Mouse (Mus musculus) lung, embryonic 15.5 days (tissue): Measurements from ENCODE around the gene Itm2b. TPM values are rescaled to one million over a fixed set of nuclear protein-coding genes. Genes with fewer than 3 reads are reported as not detected.
A peak's percentile ranks its signal among the peaks of the same experiment; 100 is the strongest.

Experiments
- ATAC-seq: fragments of 200-750 bp; cut with Nextera tagmentation; 2 replicates; pipeline ENCODE4 v1.8.0; 2017; ENCODE audit warnings: moderate number of reproducible peaks, borderline replicate concordance; ENCODE audit not compliant: low FRiP score, low TSS enrichment; ENCODE audit errors: extremely low read depth
- H3K27ac ChIP-seq: fragments of 300-500 bp; sonication (generic); 2 replicates; pipeline ENCODE4 v1.5.1; 2015; ENCODE audit warnings: moderate library complexity, mild to moderate bottlenecking, inconsistent platforms
- H3K27me3 ChIP-seq: fragments of 300-500 bp; sonication (generic); 2 replicates; pipeline ENCODE4 v1.6.1; 2015; ENCODE audit warnings: inconsistent platforms
- H3K36me3 ChIP-seq: fragments of 300-500 bp; sonication (generic); 2 replicates; pipeline ENCODE4 v1.6.1; 2015; ENCODE audit warnings: inconsistent platforms
- H3K4me1 ChIP-seq: fragments of 300-500 bp; sonication (generic); 2 replicates; pipeline ENCODE4 v1.6.1; 2015; ENCODE audit warnings: inconsistent platforms
- H3K4me2 ChIP-seq: fragments of 300-500 bp; sonication (generic); 2 replicates; pipeline ENCODE4 v1.6.1; 2015; ENCODE audit warnings: inconsistent platforms, mild to moderate bottlenecking, moderate library complexity
- H3K4me3 ChIP-seq: fragments of 300-500 bp; sonication (generic); 2 replicates; pipeline ENCODE4 v1.5.1; 2015; ENCODE audit warnings: mild to moderate bottlenecking, inconsistent platforms
- H3K9ac ChIP-seq: fragments of 300-500 bp; sonication (generic); 2 replicates; pipeline ENCODE4 v1.6.1; 2015; ENCODE audit warnings: inconsistent platforms
- H3K9me3 ChIP-seq: fragments of 300-500 bp; sonication (generic); 2 replicates; pipeline ENCODE4 v1.6.1; 2016; ENCODE audit warnings: inconsistent platforms
- WGBS: fragments of 180-500 bp; shearing (Covaris S2); methylation state at CpG from one replicate; pipeline ENCODE4 v1.1.7; 2015; 5-methylcytosine and 5-hydroxymethylcytosine counted together
- polyA plus RNA-seq: library from polyadenylated mRNA; unstranded; fragments of >200 nt; fragmentation: Nextera tagmentation; extraction: Ambion mirVana; gene quantifications from 2 replicates; pipeline ENCODE4 v1.2.1, GENCODE M21; 2015

Gene Itm2b
- polyA plus RNA-seq, 1 experiment from 2014 or later, result 873 TPM

DNA sequence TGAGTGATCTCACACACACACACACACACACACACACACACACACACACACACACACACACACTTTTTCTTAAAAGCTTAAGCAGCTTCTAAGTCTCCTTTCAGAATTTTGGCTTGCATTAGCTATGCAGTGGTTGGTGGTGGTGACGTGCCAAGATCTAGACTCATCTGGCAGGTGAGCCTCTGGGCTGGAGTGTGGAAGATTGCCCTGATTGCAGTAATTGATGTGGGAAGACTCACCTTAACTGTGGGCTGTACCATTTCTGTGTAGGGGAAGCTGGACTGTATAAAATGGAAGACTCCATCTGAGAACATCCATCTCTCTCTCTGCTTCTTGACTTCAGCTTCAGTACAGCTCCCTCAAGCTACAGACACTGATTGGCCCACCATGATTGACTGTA, 6.4 kb upstream of the Itm2b start:
- peaks cover 28% of the 10 kb centered on the region for H3K4me1 ChIP-seq
- H3K4me3 ChIP-seq, result no peak overlapping the region
- H3K4me2 ChIP-seq, result no peak overlapping the region
- no peak overlapping the region for H3K9ac ChIP-seq
- H3K36me3 ChIP-seq, result no peaks in the 10 kb centered on the region
- no peak overlapping the region for H3K27ac ChIP-seq
- H3K9me3 ChIP-seq, result no peaks in the 10 kb centered on the region
- H3K27me3 ChIP-seq, result no peaks in the 10 kb centered on the region
- 95% methylated on average over 1 of the region's 1 CpGs for WGBS
- ATAC-seq, result no peak

DNA sequence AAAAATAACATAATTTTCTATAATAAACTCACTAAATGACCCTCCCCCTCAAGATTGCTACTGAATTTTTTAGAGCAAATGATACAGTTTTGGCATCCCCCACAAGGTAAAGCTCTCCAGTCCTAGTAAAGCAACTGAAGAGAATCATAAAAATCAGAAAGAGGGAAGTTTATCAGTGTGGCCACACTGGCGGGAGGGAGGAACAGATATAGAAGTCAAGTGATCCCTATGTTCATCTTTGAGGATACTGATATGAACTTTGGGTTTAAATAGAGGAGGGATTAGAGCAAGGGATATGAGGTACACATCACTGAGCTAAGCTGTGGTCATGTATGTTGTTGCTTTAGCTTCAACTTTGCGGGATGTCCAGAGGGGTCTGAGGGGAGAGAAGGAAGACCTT, 5.1 kb upstream of the Itm2b start:
- no peaks in the 10 kb centered on the region for H3K27me3 ChIP-seq
- no peak overlapping the region for H3K9ac ChIP-seq
- H3K4me1 ChIP-seq, result peaks cover 36% of the 10 kb centered on the region
- no peak overlapping the region for H3K4me2 ChIP-seq
- no peak overlapping the region for H3K4me3 ChIP-seq
- WGBS, result 77% methylated on average over 2 of the region's 2 CpGs
- ATAC-seq, result no peak
- H3K9me3 ChIP-seq, result no peaks in the 10 kb centered on the region
- H3K36me3 ChIP-seq, result no peaks in the 10 kb centered on the region
- H3K27ac ChIP-seq, result no peak overlapping the region

DNA sequence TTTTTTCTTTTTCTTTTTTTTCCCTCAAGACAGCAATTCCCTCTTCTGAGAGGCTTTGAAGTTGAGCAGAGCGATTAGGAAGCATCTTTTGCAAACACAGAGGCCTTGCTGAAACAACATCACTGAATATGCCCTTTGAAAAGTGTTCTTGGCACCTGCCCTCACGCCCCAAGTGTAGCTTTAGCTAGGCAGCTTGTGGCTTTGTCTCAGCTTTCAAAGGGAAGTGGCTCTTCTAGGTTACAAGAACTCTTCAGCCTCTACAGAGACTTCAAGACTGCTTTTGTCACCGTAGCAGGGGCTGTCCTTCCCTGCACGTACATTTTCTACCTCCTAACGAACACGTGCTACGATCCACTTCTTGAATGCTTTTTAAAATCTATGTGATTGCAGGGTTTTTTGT, 4.0 kb upstream of the Itm2b start:
- Histone ChIP-seq H3K4me2 (peak overlapping the region; percentile 29; the same call in 1 of the 2 replicates), H3K9me3 (no peaks in the 10 kb centered on the region), H3K27ac (peak overlapping the region; percentile 95), H3K4me3 (no peak overlapping the region), H3K27me3 (no peaks in the 10 kb centered on the region), H3K36me3 (no peaks in the 10 kb centered on the region), H3K4me1 (peaks cover 28% of the 10 kb centered on the region), H3K9ac (no peak overlapping the region)
- ATAC-seq, result peak; percentile 19; the same call in 1 of the 2 replicates
- 45% methylated on average over 7 of the region's 7 CpGs for WGBS

DNA sequence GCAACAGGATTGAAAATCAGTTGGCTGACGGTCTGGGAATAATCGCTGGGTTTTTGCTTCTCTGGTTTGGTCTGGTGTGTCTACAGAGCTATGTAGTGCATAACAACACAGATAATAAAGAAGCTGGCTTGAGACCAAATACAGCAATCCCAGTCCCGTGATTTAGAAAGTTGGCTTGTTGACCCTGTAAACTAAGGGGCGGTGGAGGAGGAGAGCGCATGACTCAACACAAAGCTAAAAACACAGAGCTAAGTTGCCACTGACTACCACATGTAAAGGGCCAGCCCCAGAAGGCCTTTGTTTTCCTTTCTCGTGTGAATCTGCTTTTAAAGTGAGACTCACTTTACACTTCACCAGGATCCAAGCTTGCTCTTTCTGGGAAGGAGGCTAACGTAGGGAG, 3.5 kb upstream of the Itm2b start:
- 18% methylated on average over 7 of the region's 7 CpGs for WGBS
- Histone ChIP-seq H3K4me1 (peaks cover 30% of the 10 kb centered on the region), H3K9me3 (no peaks in the 10 kb centered on the region), H3K9ac (no peak overlapping the region), H3K36me3 (no peaks in the 10 kb centered on the region), H3K27ac (peak overlapping the region; percentile 95), H3K27me3 (no peaks in the 10 kb centered on the region), H3K4me3 (no peak overlapping the region), H3K4me2 (peak overlapping the region; percentile 29; the same call in 1 of the 2 replicates)
- ATAC-seq, result peak; percentile 15; the same call in 1 of the 2 replicates

DNA sequence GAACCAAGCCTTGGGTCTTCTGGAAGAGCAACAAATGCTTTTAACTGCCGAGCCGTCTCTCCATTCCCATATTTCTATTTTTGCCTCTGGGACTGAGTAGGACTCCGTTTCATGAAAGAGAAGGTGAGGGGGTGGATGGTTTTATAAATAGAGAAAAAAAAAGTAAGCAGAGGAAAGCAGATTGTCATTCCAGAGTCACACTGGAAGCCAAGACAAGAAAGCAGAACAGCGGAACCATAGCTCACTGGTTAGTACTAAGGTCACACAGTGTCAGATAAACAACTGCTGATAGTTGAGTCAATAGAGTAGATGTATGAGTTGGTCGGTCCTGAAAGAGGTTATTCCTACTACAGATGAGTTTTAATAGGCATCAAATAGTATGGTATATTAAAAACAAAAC, 1.4 kb upstream of the Itm2b start:
- Histone ChIP-seq H3K4me3 (no peak overlapping the region), H3K9me3 (no peaks in the 10 kb centered on the region), H3K4me2 (no peak overlapping the region), H3K36me3 (no peaks in the 10 kb centered on the region), H3K27me3 (no peaks in the 10 kb centered on the region), H3K9ac (no peak overlapping the region), H3K4me1 (peaks cover 51% of the 10 kb centered on the region), H3K27ac (no peak overlapping the region)
- WGBS, result 68% methylated on average over 5 of the region's 5 CpGs
- no peak for ATAC-seq

DNA sequence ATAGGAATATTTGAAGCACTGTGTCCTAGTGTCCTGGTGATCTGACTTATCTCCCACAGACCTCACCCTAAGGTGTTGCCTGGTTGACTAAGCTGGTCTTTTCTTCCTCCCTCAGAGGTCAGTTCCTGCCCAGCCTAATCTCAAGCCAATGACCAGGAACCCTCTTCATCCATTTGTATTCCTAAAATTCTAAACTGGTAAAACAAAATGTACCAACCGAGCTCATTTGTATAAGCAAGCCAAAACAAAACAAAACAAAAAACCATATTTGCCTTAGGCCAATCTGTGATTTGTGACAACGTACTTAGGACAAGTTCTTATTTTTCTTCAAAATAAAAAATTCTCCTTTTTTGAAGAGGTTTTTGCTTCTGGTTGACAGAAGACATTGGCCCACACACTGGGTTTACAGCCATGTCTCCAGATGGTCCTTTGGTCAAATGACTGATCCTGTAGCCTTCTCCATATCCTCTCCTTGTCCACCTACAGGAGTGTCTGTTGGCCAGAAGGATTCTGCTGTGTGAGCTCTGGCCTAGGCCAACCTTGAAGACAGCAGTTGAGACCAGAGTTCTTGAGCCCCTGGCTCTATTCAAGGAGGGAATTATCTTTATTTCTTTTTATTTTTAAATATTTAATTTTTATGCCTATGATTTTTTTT, 758 bp upstream of the Itm2b start:
- Histone ChIP-seq H3K9me3 (no peaks in the 10 kb centered on the region), H3K4me3 (peak overlapping the region; percentile 74; the same call in 1 of the 2 replicates), H3K27me3 (no peaks in the 10 kb centered on the region), H3K9ac (no peak overlapping the region), H3K27ac (peak overlapping the region; percentile 97), H3K4me2 (peak overlapping the region; percentile 58), H3K36me3 (no peaks in the 10 kb centered on the region), H3K4me1 (peaks cover 57% of the 10 kb centered on the region)
- 75% methylated on average over 2 of the region's 2 CpGs for WGBS
- ATAC-seq, result no peak

DNA sequence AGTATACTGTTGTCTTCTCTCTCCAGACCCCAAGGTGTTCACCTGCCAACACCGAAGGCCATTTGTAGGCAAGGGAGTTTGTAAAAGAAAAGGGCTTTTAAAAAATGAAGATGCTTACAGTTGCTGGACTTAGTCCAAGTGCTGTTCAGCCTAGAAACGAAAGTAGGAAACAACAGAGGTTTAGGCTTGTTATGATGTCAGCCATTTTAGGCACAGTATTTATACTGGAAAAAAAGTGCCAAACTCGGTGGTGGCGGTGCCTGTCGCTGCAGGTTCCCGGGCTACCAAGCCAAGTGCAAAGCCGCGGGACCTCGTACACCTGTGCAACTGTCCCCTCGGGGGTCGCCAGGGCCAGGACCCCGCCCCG, 560 bp downstream of the Itm2b start:
- H3K9ac ChIP-seq, result peak overlapping the region; percentile 88
- no peaks in the 10 kb centered on the region for H3K27me3 ChIP-seq
- no peaks in the 10 kb centered on the region for H3K9me3 ChIP-seq
- peaks cover 7% of the 10 kb centered on the region for H3K36me3 ChIP-seq
- peak overlapping the region; percentile 97 for H3K27ac ChIP-seq
- WGBS, result under 1% methylated on average over 13 of the region's 13 CpGs
- H3K4me2 ChIP-seq, result peak overlapping the region; percentile 58
- no peak; the same call in 1 of the 2 replicates for ATAC-seq
- H3K4me1 ChIP-seq, result peaks cover 54% of the 10 kb centered on the region
- peak overlapping the region; percentile 74 for H3K4me3 ChIP-seq

DNA sequence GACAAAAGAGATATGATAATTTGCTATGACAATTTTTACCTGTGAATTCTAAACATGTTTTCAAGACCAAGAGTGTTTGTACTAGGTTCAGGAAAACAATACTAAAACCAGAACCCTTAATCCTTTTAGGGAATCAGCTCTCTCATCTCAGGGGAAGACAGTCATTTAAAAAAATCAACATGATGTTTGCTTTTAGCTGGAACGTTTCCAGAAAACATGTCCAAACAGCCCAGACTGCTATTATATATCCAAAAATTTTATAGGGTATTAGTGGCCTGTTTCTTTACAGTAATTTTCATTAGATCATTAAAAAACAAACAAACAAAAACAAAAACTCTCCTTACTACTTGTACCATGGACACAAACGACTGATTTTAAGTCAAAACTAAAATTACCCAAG, 1.3 kb downstream of the Itm2b start:
- no peaks in the 10 kb centered on the region for H3K27me3 ChIP-seq
- peaks cover 47% of the 10 kb centered on the region for H3K4me1 ChIP-seq
- peak overlapping the region; percentile 88; the same call in 1 of the 2 replicates for H3K9ac ChIP-seq
- peak overlapping the region; percentile 58 for H3K4me2 ChIP-seq
- H3K4me3 ChIP-seq, result peak overlapping the region; percentile 74
- peaks cover 14% of the 10 kb centered on the region for H3K36me3 ChIP-seq
- no peak overlapping the region for H3K27ac ChIP-seq
- ATAC-seq, result no peak
- no peaks in the 10 kb centered on the region for H3K9me3 ChIP-seq
- 8% methylated on average over 2 of the region's 2 CpGs for WGBS

DNA sequence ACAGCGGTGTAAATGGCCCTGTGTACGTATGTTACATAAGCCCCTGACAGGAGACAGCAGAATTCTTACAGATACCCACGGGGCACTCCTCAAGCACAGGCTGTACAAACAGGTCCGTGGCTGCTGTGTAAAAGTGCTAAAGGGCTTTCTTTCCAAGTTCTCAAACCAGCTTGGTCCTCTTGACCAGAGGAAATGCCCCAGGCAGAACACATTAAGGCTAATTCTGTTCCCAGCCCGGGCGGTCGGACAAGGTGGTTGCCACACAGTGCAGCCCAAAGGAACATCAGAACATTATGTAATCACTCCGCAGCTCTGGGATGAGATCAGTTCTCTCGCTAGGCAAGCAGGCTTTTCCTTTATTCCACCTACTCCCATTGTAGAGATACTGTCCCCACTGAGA, 2.4 kb downstream of the Itm2b start:
- H3K27ac ChIP-seq, result peak overlapping the region; percentile 27
- 42% methylated on average over 9 of the region's 9 CpGs for WGBS
- H3K4me1 ChIP-seq, result peaks cover 45% of the 10 kb centered on the region
- no peaks in the 10 kb centered on the region for H3K9me3 ChIP-seq
- H3K9ac ChIP-seq, result peak overlapping the region; percentile 27; the same call in 1 of the 2 replicates
- peak overlapping the region; percentile 74 for H3K4me3 ChIP-seq
- H3K4me2 ChIP-seq, result peak overlapping the region; percentile 58
- peaks cover 24% of the 10 kb centered on the region for H3K36me3 ChIP-seq
- H3K27me3 ChIP-seq, result no peaks in the 10 kb centered on the region
- ATAC-seq, result no peak

DNA sequence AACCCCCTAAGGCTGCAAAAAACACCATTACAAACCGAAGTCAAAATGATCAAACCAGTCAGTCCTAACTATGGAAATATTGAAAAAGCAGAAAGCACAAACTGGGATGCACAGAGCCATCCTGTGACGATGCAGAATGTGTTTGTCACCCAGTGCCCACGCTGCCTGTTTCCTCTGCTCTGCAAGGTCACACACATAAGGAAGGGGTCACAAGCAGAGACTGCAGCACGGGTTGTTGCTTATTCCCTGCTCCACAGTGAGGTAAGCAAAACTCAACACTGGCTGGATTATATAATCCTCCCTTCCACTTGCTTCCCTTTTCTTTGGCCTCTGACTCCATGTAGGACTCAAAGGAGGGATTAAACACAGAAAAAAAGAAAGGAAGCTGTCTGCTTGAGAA, 3.5 kb downstream of the Itm2b start:
- 0 out of 2 replicates have a peak overlapping the region, but pooled peaks have one; percentile 58 for H3K4me2 ChIP-seq
- H3K9ac ChIP-seq, result no peak overlapping the region
- no peak overlapping the region for H3K27ac ChIP-seq
- no peak for ATAC-seq
- H3K27me3 ChIP-seq, result no peaks in the 10 kb centered on the region
- H3K36me3 ChIP-seq, result peaks cover 25% of the 10 kb centered on the region
- peaks cover 47% of the 10 kb centered on the region for H3K4me1 ChIP-seq
- WGBS, result 55% methylated on average over 4 of the region's 4 CpGs
- no peaks in the 10 kb centered on the region for H3K9me3 ChIP-seq
- H3K4me3 ChIP-seq, result no peak overlapping the region

DNA sequence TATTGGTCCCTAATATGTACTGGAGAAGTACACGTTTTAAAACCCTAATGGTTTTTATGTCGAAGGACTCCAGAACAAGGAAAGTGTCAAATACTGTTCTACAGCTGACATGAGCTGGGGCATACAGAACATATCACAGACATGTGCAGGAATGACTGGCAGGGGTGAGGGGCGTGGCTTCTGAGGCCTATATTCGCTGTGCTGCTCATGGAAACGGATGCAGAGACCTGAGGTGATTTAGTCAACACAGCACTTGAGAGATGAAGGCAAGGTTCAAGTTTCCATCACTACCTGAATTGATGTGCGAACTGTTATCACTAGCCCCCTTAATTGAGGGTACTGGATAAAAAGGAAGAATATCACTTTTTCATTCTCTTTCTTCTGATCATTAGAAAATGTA, 7.3 kb downstream of the Itm2b start:
- peaks cover 64% of the 10 kb centered on the region for H3K4me1 ChIP-seq
- no peak for ATAC-seq
- H3K4me3 ChIP-seq, result no peak overlapping the region
- H3K36me3 ChIP-seq, result peaks cover 32% of the 10 kb centered on the region
- no peak overlapping the region for H3K4me2 ChIP-seq
- H3K27ac ChIP-seq, result 0 out of 2 replicates have a peak overlapping the region, but pooled peaks have one; percentile 64
- 73% methylated on average over 6 of the region's 6 CpGs for WGBS
- H3K9ac ChIP-seq, result no peak overlapping the region
- H3K27me3 ChIP-seq, result no peaks in the 10 kb centered on the region
- no peaks in the 10 kb centered on the region for H3K9me3 ChIP-seq

DNA sequence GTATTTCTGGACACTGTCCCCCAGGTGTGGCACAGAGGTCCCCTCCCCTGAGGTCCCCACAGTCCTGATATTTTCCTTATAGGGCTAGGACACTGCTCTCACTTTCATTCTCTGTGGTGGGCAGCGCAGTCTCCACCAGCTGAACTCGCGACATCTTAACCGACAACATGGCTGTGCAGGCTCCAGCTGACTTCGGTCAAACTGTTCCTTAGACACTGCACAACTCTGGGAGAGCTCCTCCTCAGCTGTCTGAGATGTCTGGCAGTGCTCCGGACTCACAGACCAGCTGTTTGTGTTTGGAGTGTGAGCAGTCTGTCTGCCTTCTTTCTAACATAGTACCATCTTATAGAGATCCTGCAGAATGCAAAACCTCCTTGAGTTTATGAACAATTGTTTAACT, 8.2 kb downstream of the Itm2b start:
- Histone ChIP-seq H3K4me3 (no peak overlapping the region), H3K27ac (peak overlapping the region; percentile 64), H3K4me2 (peak overlapping the region; percentile 28; the same call in 1 of the 2 replicates), H3K27me3 (no peaks in the 10 kb centered on the region), H3K36me3 (peaks cover 35% of the 10 kb centered on the region), H3K4me1 (peaks cover 61% of the 10 kb centered on the region), H3K9ac (no peak overlapping the region), H3K9me3 (no peaks in the 10 kb centered on the region)
- ATAC-seq, result peak; percentile 95
- 46% methylated on average over 6 of the region's 6 CpGs for WGBS
